In genomic region chr13:11533265-11533664, GRCm38 (mm10) we compare ENCODE assay signal across 21 mouse cellular contexts.
"Had no signal": no experiment of that assay in that cellular context is flagged by ENCODE, and none has a peak within 500 bp of the region (broad histone marks: within the 10 kb centered on the region; RNA-seq: fewer than 3 reads in every experiment).

No protein-coding gene starts in this region.

- H3K9me3 ChIP-seq: kidney, embryonic 15.5 days; megakaryocyte, embryonic 14.5 days; midbrain, embryonic 10.5 days; midbrain, embryonic 13.5 days; neural tube, embryonic 13.5 days had no signal

- H3K27ac ChIP-seq: kidney, embryonic 15.5 days; left cerebral cortex, adult 2 months; liver, embryonic 14.5 days; midbrain, embryonic 10.5 days; midbrain, embryonic 13.5 days; neural tube, embryonic 13.5 days had no signal

- H3K36me3 ChIP-seq: kidney, embryonic 15.5 days; midbrain, embryonic 10.5 days; midbrain, embryonic 13.5 days; neural tube, embryonic 13.5 days had no signal

- DNase-seq: kidney, postnatal 10 days; kidney, postnatal 36 days; layer of hippocampus, postnatal 36 days; liver, postnatal 0 days; lung, embryonic 14.5 days; lung, postnatal 36 days; retina, postnatal 1 day; right cerebral cortex, postnatal 25 days; spleen, adult 18-20 months; thymus, adult 18-20 months; thymus, postnatal 36 days had no signal

- H3K4me2 ChIP-seq: kidney, embryonic 15.5 days; lung, embryonic 14.5 days; midbrain, embryonic 13.5 days; neural tube, embryonic 13.5 days had no signal

- H3K27me3 ChIP-seq: kidney, embryonic 15.5 days; megakaryocyte, embryonic 14.5 days; midbrain, embryonic 13.5 days; neural tube, embryonic 13.5 days had no signal

- H3K4me1 ChIP-seq: kidney, embryonic 15.5 days; megakaryocyte, embryonic 14.5 days; midbrain, embryonic 10.5 days; midbrain, embryonic 13.5 days; neural tube, embryonic 13.5 days had no signal

- H3K4me3 ChIP-seq: kidney, embryonic 15.5 days; left cerebral cortex, adult 2 months; megakaryocyte, embryonic 14.5 days; midbrain, embryonic 10.5 days; midbrain, embryonic 13.5 days; myocyte; neural tube, embryonic 13.5 days had no signal

- H3K9ac ChIP-seq: kidney, embryonic 15.5 days; liver, embryonic 14.5 days; liver, postnatal 0 days; lung, embryonic 14.5 days; midbrain, embryonic 13.5 days; neural tube, embryonic 13.5 days had no signal

- ATAC-seq: liver, postnatal 0 days; lung, postnatal 0 days; midbrain, embryonic 13.5 days; midbrain, embryonic 16.5 days had no signal
